Mouse (Mus musculus): ENCODE measurements around the gene Sez6l2.

Gene Sez6l2

GRCm38 (mm10) chr7:126961095-126961494, 10.7 kb downstream of the Sez6l2 start:
- WGBS: 58% methylated on average over 5 of the region's 5 CpGs

- WGBS: 64% methylated on average over 4 of the region's 4 CpGs
Measured at GRCm38 (mm10) chr7:126961965-126962364, 11.6 kb downstream of the Sez6l2 start.

- 45% methylated on average over 19 of the region's 19 CpGs for WGBS
Measured at GRCm38 (mm10) chr7:126963548-126964286, 13.4 kb downstream of the Sez6l2 start.

GRCm38 (mm10) chr7:126965568-126965967, 15.2 kb downstream of the Sez6l2 start:
- WGBS: 40% methylated on average over 3 of the region's 3 CpGs

DNA sequence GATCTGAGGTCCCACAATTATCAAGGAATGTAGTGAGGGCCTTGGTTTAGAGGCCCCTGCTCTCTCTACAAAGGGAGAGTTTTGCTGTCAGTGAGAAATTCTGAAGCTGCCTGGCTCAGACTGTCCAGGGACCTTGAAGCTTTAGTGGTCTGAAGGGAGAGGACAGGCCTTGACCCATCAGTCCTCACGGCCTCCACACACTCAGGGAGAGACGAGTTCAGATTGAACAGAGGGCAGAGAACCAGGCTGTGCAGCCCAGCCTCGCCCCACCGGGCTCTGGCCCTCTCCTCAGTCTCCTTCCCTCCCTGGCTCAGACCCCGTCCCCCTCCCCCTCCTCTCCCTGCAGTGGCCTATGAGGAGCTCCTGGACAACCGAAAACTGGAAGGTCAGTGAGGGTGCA, 17.0 kb downstream of the Sez6l2 start:
- WGBS: 73% methylated on average over 6 of the region's 6 CpGs

GRCm38 (mm10) chr7:126975493-126975892, 25.1 kb downstream of the Sez6l2 start:
- WGBS: 5% methylated on average over 8 of the region's 8 CpGs

DNA sequence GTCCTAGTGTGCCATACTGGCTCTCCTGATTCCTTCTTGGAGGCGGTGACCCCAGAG, 25.4 kb downstream of the Sez6l2 start, which contains the start of gene Cdipt:
Gene Cdipt, plus strand, starts transcription at position 22 of the 57 bp plus-strand sequence.
- WGBS: 4% methylated on average over 1 of the region's 1 CpGs

- WGBS: under 1% methylated on average over 55 of the region's 55 CpGs
Measured at GRCm38 (mm10) chr7:126975950-126976866, 25.8 kb downstream of the Sez6l2 start, which contains the start of gene Cdiptos. Gene Cdiptos (minus strand): TSS chr7:126976098.

- WGBS: 23% methylated on average over 14 of the region's 14 CpGs
Measured at GRCm38 (mm10) chr7:126976878-126977459, 26.6 kb downstream of the Sez6l2 start.

- 87% methylated on average over 6 of the region's 6 CpGs for WGBS
Measured at GRCm38 (mm10) chr7:126978841-126979240, 28.5 kb downstream of the Sez6l2 start.

- 56% methylated on average over 2 of the region's 2 CpGs for WGBS
Measured at GRCm38 (mm10) chr7:126981601-126982000, 31.2 kb downstream of the Sez6l2 start.

- WGBS: 89% methylated on average over 4 of the region's 4 CpGs
Measured at GRCm38 (mm10) chr7:126982054-126982453, 31.7 kb downstream of the Sez6l2 start.

DNA sequence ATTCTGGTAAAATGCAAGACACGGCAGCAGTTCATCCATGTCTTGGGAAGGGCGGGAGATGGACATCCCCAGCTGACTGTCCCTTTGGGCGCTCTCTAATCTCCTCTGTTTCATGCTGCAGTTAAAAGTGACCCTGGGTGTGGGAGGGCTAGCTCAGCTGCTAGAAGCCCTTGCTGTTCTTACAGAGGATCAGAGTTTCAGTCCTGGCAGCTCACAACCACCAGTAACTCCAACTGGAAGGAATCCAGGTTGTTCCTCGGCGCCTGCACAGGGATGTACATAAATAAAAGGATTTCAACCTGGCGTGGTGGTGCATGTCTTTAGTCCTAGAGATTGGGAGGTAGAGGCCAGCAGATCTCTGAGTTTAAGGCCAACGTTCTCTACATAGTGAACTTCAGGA, 32.8 kb downstream of the Sez6l2 start:
- WGBS: 60% methylated on average over 7 of the region's 7 CpGs

- WGBS: 36% methylated on average over 10 of the region's 10 CpGs
Measured at GRCm38 (mm10) chr7:126984667-126985444, 34.5 kb downstream of the Sez6l2 start.

- 41% methylated on average over 9 of the region's 9 CpGs for WGBS
Measured at GRCm38 (mm10) chr7:126986319-126986718, 36.0 kb downstream of the Sez6l2 start.

DNA sequence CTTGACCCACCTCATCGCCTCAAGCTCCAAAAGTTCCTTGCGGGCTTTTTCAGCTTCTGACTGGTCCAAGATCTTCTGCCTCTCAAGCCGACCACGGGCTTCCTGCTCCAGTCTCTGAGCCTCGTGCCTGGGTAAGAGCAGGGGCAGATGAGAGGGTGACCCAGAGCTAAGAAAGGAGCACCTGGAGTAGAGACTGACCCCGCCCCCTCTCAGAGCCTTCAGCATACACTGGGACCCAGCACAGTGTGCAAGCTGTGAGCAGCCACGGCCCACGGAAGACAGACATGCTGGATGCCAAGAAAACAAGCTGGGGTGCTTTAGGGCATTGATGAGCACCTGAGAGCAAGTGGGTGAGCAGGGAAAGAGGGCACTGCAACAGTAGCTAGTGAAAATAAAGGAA, 38.5 kb downstream of the Sez6l2 start:
- 88% methylated on average over 8 of the region's 8 CpGs for WGBS

DNA sequence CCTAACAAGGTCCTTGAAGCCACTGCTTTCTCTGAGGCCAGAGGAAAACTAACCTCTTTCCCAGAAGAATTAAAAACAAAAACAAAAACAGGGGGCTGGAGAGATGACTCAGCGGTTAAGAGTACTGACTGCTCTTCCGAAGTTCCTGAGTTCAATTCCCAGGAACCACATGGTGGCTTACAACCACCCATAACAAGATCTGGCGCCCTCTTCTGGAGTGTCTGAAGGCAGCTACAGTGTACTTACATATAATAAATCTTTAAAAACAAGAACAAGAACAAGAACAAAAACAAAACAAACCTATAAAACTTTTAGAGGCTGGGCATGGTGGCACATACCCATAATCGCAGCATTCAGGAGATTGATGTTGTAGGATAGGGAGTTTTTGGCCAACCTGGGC, 46.1 kb downstream of the Sez6l2 start:
- 87% methylated on average over 4 of the region's 4 CpGs for WGBS

DNA sequence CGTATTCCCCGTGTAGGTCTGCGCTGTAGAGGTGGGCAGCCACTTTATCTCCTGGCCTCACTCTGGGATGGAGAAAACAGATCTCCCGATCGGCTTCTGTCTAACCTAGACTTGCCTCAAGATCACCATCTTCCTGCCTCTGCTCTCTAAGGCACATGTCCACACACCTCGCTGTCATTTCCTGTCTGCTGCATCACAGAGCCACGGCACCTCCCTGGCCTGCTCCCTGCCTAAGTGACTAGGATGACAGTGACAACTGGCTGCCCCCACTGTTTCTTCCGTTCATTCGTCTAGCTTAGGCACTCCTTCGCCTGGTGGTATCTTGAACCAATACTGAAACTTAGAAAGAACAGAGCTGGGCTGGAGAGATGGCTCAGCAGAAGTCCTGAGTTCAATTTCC, 49.2 kb downstream of the Sez6l2 start:
- 83% methylated on average over 10 of the region's 10 CpGs for WGBS

DNA sequence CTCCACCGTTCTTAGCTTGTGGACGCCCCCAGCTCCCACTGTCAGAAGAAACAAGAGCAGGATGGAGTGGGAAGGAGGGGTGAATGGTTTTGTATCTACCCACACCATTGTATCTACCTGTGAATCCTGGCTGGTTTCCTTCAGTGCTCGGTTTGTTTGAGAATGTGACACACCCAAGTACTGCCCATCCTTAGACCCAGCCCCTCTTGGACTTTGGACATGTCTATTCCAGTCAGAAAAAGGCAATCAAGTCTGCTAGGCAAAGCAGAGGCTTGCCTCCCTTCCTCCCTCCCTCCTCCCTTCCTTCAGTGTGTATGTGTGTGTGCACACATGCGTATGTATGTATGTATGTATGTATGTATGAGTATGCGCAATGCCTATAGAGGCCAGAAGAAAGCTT, 53.3 kb downstream of the Sez6l2 start:
- WGBS: 79% methylated on average over 5 of the region's 5 CpGs

GRCm38 (mm10) chr7:127004122-127004875, 53.9 kb downstream of the Sez6l2 start:
- WGBS: 70% methylated on average over 4 of the region's 4 CpGs

DNA sequence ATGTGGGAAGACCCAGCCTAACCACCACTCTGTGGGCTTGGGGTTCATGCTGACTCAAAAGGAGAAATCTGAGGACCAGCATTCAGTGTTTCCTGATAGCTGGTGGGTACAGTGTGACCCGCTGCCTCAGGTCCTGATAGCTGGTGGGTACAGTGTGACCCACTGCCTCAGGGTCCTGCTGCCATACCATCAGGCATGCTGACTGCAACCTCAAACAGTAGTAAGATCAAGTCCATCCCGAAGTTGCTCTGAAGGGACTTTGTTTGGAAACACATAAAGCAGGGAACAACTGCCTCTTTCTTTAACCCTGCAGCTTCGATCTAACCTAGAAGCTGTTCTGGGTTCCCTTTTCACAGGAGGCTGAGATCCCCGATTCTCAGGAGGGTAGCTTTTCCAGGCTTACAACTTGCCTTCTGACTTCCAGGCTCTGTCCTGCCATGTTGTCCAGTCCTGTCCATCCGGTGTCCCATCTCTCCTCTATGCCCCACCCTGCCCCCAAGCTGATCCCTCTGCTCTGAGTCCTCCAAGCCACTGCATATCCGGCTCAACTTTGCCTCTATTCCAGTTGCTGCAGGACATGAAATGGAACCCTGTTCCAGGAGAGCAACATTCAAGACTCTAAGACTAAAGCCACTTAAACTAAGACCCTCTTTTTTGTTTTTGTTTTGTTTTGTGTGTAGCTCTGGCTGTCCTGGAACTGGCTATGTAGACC, 57.1 kb downstream of the Sez6l2 start:
- 78% methylated on average over 6 of the region's 6 CpGs for WGBS
